Mouse (Mus musculus): ENCODE results near the gene Actl6b. TPM values are rescaled to one million over a fixed set of nuclear protein-coding genes. Genes with fewer than 3 reads are reported as not detected.

Actl6b gene
- polyA plus RNA-seq, 1 experiment from 2014 or later: 4.4 TPM

DNA sequence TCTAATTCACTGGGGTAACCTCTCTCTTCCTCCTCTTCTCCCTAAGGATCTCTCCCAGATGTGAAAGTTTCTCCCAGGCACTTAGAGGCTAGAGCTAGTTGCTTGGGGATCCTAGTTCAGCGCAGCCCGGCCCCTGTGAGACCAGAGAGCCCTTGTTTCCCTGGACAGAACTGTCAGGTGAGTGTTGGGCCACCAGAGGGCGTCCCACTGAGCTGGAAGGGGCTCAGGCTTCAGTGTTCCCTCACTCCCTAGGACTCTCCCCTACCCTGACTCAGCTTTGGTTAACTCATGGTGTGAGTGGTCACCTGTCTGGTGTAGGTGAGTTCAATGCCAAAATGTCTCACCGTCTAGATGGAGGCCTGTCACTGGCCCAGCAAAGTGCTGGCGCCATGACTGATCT is 34.9 kb upstream of the Actl6b start, which contains the start of gene Gigyf1:
TSS of gene Gigyf1 (plus strand) at position 113 of the 400 bp plus-strand sequence.
- Histone ChIP-seq H3K27ac (ENCODE audit: low read length) (no peak within 1 kb of the TSS), H3K27me3 (replicated peaks; ENCODE audit: control insufficient read depth, insufficient read depth, low read length) (no peaks in the 10 kb centered on the region), H3K9me3 (ENCODE audit: control insufficient read depth, low read length) (no peaks in the 10 kb centered on the region), H3K4me1 (ENCODE audit: control insufficient read depth, insufficient read depth, low read length) (peaks cover 5% of the 10 kb centered on the region; the same call in 1 of the 2 replicates), H3K4me3 (ENCODE audit: low read length) (no peak within 1 kb of the TSS), H3K4me2 (ENCODE audit: low read depth, low read length) (no peak within 1 kb of the TSS), H3K36me3 (ENCODE audit: control insufficient read depth, insufficient read depth, low read length) (peaks cover 31% of the 10 kb centered on the region), H3K9ac (ENCODE audit: low read depth, low read length) (no peak within 1 kb of the TSS)
- no peak for ATAC-seq
- 80% methylated on average over 5 of the region's 5 CpGs for WGBS

DNA sequence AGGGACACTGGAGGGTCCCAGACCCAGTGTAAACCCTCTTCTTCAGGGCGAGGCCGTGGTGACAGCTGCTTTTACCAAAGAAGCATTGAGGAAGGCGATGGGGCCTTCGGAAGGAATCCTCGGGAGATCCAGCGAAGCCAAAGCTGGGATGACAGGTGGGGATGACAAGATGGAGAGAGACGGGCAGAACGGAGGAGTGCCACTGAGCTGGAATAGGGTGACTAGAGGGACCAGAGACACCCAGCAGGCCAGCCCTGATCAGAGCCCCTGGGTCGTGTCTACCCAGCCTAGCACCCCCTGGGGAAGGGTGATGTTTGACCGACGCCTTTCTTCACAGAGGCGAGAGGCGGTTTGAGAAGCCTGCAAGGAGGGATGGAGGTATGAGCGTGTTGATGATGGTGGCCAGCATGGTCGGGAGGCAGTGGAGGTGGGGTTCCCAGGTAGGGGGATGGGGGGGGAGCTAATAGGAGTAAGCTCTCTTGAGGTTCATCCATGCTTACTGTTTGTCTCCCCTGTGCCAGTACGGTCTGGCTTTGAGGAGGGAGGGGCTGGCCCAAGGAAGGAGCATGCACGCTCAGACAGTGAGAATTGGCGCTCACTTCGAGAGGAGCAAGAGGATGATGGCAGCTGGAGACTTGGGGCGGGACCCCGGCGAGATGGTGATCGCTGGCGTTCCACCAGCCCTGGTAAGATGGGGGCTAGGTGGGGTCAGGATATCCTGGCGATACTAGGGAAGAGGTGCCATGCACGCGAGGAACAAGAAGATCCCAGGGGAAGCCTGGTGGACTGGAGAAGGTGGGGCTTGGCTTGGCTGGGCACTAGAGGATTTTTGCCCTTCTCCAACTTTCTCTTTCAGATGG is 33.4 kb upstream of the Actl6b start:
- no peaks in the 10 kb centered on the region for H3K9me3 ChIP-seq (ENCODE audit: control insufficient read depth, low read length)
- no peak overlapping the region for H3K27ac ChIP-seq (ENCODE audit: low read length)
- no peak overlapping the region for H3K9ac ChIP-seq (ENCODE audit: low read depth, low read length)
- peaks cover 43% of the 10 kb centered on the region for H3K36me3 ChIP-seq (ENCODE audit: control insufficient read depth, insufficient read depth, low read length)
- 91% methylated on average over 27 of the region's 27 CpGs for WGBS
- no peak overlapping the region for H3K4me3 ChIP-seq (ENCODE audit: low read length)
- ATAC-seq: no peak
- no peak overlapping the region for H3K4me2 ChIP-seq (ENCODE audit: low read depth, low read length)
- no peaks in the 10 kb centered on the region for H3K27me3 ChIP-seq (replicated peaks; ENCODE audit: control insufficient read depth, insufficient read depth, low read length)
- H3K4me1 ChIP-seq (ENCODE audit: control insufficient read depth, insufficient read depth, low read length): no peaks in the 10 kb centered on the region

DNA sequence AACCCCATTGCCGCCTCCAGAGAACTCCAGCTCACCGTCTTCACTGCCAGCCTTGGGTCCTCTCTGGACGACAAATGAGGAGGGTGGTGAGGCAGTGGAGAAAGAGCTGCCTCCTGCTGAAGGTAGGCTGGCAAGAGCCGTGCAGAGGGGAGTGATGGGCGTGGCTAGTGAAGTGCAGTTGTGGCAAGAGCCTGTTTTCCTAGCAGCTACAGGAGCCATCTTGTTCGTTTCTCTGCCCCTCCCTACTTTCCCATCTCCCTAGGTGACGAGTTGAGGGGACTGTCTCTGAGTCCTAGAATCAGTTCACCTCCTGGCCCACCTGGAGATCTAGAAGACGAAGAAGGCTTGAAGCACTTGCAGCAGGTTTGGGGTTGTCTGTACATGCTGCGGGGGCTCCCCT is 31.5 kb upstream of the Actl6b start:
- H3K27me3 ChIP-seq (replicated peaks; ENCODE audit: control insufficient read depth, insufficient read depth, low read length): no peaks in the 10 kb centered on the region
- peaks cover 50% of the 10 kb centered on the region for H3K36me3 ChIP-seq (ENCODE audit: control insufficient read depth, insufficient read depth, low read length)
- no peaks in the 10 kb centered on the region for H3K9me3 ChIP-seq (ENCODE audit: control insufficient read depth, low read length)
- 75% methylated on average over 9 of the region's 9 CpGs for WGBS
- no peak overlapping the region for H3K4me2 ChIP-seq (ENCODE audit: low read depth, low read length)
- no peak for ATAC-seq
- no peak overlapping the region for H3K9ac ChIP-seq (ENCODE audit: low read depth, low read length)
- no peak overlapping the region for H3K27ac ChIP-seq (ENCODE audit: low read length)
- peaks cover 8% of the 10 kb centered on the region for H3K4me1 ChIP-seq (ENCODE audit: control insufficient read depth, insufficient read depth, low read length)
- no peak overlapping the region for H3K4me3 ChIP-seq (ENCODE audit: low read length)

DNA sequence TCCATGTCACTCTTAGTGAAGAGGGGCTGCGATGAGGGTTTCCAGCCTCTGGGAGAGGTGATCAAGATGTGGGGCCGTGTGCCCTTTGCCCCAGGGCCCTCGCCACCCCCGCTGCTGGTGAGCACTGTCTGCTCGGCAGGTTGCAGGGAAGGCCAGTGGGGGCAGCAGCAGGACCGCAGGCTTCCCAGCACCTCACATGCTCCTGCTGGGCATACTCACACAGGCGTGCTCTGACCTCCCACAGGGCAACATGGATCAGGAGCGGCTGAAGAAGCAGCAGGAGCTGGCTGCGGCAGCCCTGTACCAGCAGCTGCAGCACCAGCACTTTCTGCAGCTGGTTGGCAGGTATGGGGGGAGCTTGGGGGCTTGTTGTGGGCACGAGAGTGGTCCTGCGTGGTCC is 30.6 kb upstream of the Actl6b start:
- Histone ChIP-seq H3K36me3 (ENCODE audit: control insufficient read depth, insufficient read depth, low read length) (peaks cover 56% of the 10 kb centered on the region), H3K27ac (ENCODE audit: low read length) (no peak overlapping the region), H3K9me3 (ENCODE audit: control insufficient read depth, low read length) (no peaks in the 10 kb centered on the region), H3K4me3 (ENCODE audit: low read length) (no peak overlapping the region), H3K4me1 (ENCODE audit: control insufficient read depth, insufficient read depth, low read length) (peaks cover 10% of the 10 kb centered on the region), H3K27me3 (replicated peaks; ENCODE audit: control insufficient read depth, insufficient read depth, low read length) (no peaks in the 10 kb centered on the region), H3K4me2 (ENCODE audit: low read depth, low read length) (no peak overlapping the region), H3K9ac (ENCODE audit: low read depth, low read length) (no peak overlapping the region)
- 78% methylated on average over 11 of the region's 11 CpGs for WGBS
- ATAC-seq: no peak

DNA sequence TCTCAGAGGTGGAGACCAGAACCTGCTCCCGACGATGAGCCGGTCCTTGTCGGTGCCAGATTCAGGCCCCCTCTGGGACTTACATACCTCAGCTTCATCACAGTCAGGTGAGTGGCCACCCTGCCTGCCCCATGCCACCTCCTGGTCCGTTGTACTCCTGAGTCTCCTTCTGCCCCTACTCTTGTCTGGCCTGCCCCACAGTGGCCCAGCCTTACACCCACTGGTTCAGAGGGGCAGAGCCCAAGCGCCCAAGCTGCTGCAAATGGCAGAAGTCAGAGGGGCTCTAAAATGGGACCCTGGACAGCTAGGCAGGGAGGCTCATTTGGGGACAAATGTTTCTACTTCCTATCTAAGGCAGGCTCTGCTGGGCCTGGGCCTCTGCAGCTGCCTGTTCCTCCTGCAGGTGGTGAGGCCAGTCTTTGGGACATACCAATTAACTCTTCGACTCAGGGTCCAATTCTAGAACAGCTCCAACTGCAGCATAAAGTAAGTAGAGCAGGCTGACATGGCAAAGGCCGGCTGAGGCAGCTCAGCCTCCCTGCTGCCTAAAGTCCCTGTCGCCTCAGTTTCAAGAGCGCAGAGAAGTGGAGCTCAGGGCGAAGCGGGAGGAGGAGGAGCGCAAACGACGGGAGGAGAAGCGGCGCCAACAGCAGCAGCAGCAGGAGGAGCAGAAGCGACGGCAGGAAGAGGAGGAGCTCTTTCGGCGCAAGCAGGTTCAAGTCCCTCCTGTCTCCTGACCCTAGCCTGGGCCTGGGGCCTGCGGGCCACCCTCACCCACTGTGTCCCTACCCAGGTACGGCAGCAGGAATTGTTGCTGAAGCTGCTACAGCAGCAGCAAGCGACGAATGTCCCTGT is 29.7 kb upstream of the Actl6b start:
- Histone ChIP-seq H3K27ac (ENCODE audit: low read length) (no peak overlapping the region), H3K9me3 (ENCODE audit: control insufficient read depth, low read length) (no peaks in the 10 kb centered on the region), H3K27me3 (replicated peaks; ENCODE audit: control insufficient read depth, insufficient read depth, low read length) (no peaks in the 10 kb centered on the region), H3K4me3 (ENCODE audit: low read length) (no peak overlapping the region), H3K9ac (ENCODE audit: low read depth, low read length) (no peak overlapping the region), H3K36me3 (ENCODE audit: control insufficient read depth, insufficient read depth, low read length) (peaks cover 62% of the 10 kb centered on the region), H3K4me2 (ENCODE audit: low read depth, low read length) (no peak overlapping the region), H3K4me1 (ENCODE audit: control insufficient read depth, insufficient read depth, low read length) (peaks cover 10% of the 10 kb centered on the region)
- no peak for ATAC-seq
- 85% methylated on average over 25 of the region's 25 CpGs for WGBS

DNA sequence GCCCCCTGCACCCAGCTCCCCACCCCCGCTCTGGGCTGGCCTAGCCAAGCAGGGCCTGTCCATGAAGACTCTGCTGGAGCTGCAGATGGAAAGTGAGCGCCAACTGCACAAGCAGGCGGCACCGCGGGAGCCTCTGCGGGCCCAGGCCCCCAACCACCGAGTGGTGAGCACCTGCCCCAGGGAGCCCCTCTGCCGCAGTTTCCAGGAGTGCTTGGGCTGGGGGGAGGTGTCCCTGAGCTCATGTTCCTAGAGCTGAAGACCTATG is 29.1 kb upstream of the Actl6b start:
- H3K4me2 ChIP-seq (ENCODE audit: low read depth, low read length): no peak overlapping the region
- no peak overlapping the region for H3K9ac ChIP-seq (ENCODE audit: low read depth, low read length)
- H3K27me3 ChIP-seq (replicated peaks; ENCODE audit: control insufficient read depth, insufficient read depth, low read length): no peaks in the 10 kb centered on the region
- peaks cover 62% of the 10 kb centered on the region for H3K36me3 ChIP-seq (ENCODE audit: control insufficient read depth, insufficient read depth, low read length)
- no peak for ATAC-seq
- peaks cover 10% of the 10 kb centered on the region for H3K4me1 ChIP-seq (ENCODE audit: control insufficient read depth, insufficient read depth, low read length)
- 89% methylated on average over 8 of the region's 8 CpGs for WGBS
- H3K9me3 ChIP-seq (ENCODE audit: control insufficient read depth, low read length): no peaks in the 10 kb centered on the region
- no peak overlapping the region for H3K4me3 ChIP-seq (ENCODE audit: low read length)
- no peak overlapping the region for H3K27ac ChIP-seq (ENCODE audit: low read length)

DNA sequence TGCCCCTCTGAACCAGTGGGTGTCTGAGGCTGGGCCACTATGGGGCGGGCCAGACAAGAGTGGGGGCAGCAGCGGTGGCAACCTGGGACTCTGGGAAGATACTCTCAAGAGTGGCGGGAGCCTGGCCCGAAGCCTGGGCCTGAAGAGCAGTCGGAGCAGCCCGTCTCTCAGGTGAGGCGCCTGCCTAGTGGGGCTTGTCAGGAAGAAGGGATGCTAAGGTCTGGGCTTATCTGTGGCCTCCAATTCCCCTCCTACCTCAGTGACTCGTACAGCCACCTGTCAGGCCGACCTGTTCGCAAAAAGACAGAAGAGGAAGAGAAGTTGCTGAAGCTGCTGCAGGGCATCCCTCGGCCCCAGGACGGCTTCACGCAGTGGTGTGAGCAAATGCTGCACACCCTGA is 28.6 kb upstream of the Actl6b start:
- no peak overlapping the region for H3K27ac ChIP-seq (ENCODE audit: low read length)
- no peak for ATAC-seq
- WGBS: 90% methylated on average over 13 of the region's 13 CpGs
- H3K27me3 ChIP-seq (replicated peaks; ENCODE audit: control insufficient read depth, insufficient read depth, low read length): no peaks in the 10 kb centered on the region
- H3K4me3 ChIP-seq (ENCODE audit: low read length): no peak overlapping the region
- H3K4me2 ChIP-seq (ENCODE audit: low read depth, low read length): no peak overlapping the region
- no peaks in the 10 kb centered on the region for H3K9me3 ChIP-seq (ENCODE audit: control insufficient read depth, low read length)
- no peak overlapping the region for H3K9ac ChIP-seq (ENCODE audit: low read depth, low read length)
- H3K36me3 ChIP-seq (ENCODE audit: control insufficient read depth, insufficient read depth, low read length): peaks cover 64% of the 10 kb centered on the region
- H3K4me1 ChIP-seq (ENCODE audit: control insufficient read depth, insufficient read depth, low read length): peaks cover 10% of the 10 kb centered on the region

DNA sequence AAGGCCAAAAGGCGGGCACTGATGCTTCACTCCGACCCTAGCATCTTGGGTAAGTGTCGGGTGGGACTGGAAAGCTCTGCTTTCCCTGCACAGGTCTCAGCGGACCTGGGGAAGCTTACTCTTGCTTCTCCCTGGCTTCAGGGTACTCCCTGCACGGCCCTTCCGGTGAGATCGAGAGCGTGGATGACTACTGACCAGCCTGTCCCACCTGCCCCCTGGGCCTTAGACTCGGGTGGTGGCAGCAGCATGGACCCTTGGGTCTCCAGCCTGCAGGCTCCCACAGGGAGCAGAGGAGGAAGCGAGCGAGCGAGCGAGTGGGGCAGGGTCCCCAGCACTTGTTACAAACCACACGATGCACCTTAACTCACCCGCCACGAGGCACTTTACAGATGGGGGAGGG is 27.8 kb upstream of the Actl6b start:
- Histone ChIP-seq H3K4me1 (ENCODE audit: control insufficient read depth, insufficient read depth, low read length) (peaks cover 15% of the 10 kb centered on the region), H3K4me3 (ENCODE audit: low read length) (no peak overlapping the region), H3K36me3 (ENCODE audit: control insufficient read depth, insufficient read depth, low read length) (peaks cover 63% of the 10 kb centered on the region), H3K27me3 (replicated peaks; ENCODE audit: control insufficient read depth, insufficient read depth, low read length) (no peaks in the 10 kb centered on the region), H3K4me2 (ENCODE audit: low read depth, low read length) (no peak overlapping the region), H3K27ac (ENCODE audit: low read length) (no peak overlapping the region), H3K9me3 (ENCODE audit: control insufficient read depth, low read length) (no peaks in the 10 kb centered on the region), H3K9ac (ENCODE audit: low read depth, low read length) (no peak overlapping the region)
- 79% methylated on average over 16 of the region's 16 CpGs for WGBS
- no peak for ATAC-seq

DNA sequence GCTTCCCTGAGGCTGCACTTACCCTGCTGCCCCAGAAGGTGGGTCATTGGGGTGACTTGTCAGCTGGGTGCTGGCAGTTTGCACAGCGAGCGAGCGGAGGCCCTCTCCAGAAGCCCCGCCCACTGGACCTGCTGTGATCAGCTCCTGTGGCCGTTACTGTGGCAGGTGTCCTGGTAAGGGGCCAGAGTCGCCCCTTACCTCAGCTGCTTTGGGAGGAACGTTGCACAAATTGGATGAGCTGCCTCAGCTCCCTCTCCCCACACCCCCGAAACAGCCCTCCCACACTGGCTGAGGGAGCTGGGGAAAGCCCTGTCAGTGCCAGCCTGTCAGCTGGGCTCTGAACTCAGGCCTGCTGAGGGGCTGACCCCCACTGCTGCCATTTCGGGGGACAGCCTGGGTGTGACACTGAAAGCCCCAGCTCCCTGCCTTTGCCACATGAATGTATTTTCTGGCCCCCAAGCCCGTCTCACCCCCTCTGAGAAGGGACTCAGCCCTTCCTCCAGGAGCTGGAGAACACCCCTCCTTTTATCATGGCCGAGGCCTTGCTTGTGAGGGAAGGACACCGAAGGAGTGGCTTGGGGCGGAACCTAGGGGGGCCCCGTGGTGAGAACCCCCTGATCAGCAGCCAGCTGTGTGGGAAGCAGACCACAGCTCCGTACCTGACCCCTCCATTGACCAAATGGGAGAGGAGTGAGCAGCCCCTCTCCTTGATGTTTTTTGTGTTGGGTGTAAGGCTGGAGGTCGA is 27.0 kb upstream of the Actl6b start:
- Histone ChIP-seq H3K4me1 (ENCODE audit: control insufficient read depth, insufficient read depth, low read length) (peaks cover 15% of the 10 kb centered on the region), H3K9me3 (ENCODE audit: control insufficient read depth, low read length) (no peaks in the 10 kb centered on the region), H3K4me2 (ENCODE audit: low read depth, low read length) (no peak overlapping the region), H3K36me3 (ENCODE audit: control insufficient read depth, insufficient read depth, low read length) (peaks cover 56% of the 10 kb centered on the region), H3K27ac (ENCODE audit: low read length) (0 out of 2 replicates have a peak overlapping the region, but pooled peaks have one; percentile 21), H3K27me3 (replicated peaks; ENCODE audit: control insufficient read depth, insufficient read depth, low read length) (no peaks in the 10 kb centered on the region), H3K9ac (ENCODE audit: low read depth, low read length) (0 out of 2 replicates have a peak overlapping the region, but pooled peaks have one; percentile 13), H3K4me3 (ENCODE audit: low read length) (no peak overlapping the region)
- WGBS: 40% methylated on average over 16 of the region's 16 CpGs
- ATAC-seq: 0 out of 2 replicates have a peak, but pooled peaks have one; percentile 16

Data from intestine, embryonic 16.5 days (tissue).